Mouse (Mus musculus): ENCODE results near the gene Fscn1. TPM values are rescaled to one million over a fixed set of nuclear protein-coding genes. Genes with fewer than 3 reads are reported as not detected.

The Fscn1 gene
- total RNA-seq, 2 experiments from 2014 or later, result 26.5 to 37.6 TPM

Other genes with a start within 250 kb of the Fscn1 start
- gene Tnrc18, start 142.7 kb upstream of the Fscn1 start, total RNA-seq (2021), result 10 to 100 TPM; 55.4 to 62.3 TPM
- 1 to 10 TPM; 5.3 to 6.5 TPM for gene Fbxl18, start 64.9 kb upstream of the Fscn1 start, total RNA-seq (2021)
- gene Actb, start 53.6 kb upstream of the Fscn1 start, total RNA-seq (2021), result 100 to 1,000 TPM; 707 to 812 TPM
- gene Rnf216, start 152.7 kb downstream of the Fscn1 start, total RNA-seq (2021), result 10 to 100 TPM; 27.1 to 28.0 TPM
- not detected for gene Olfr718-ps1, start 187.2 kb downstream of the Fscn1 start, total RNA-seq (2021)
- 1 to 10 TPM; 4.4 to 5.3 TPM for gene Rbak, start 220.4 kb downstream of the Fscn1 start, total RNA-seq (2021)
- not detected for gene Spdye4b, start 220.7 kb downstream of the Fscn1 start, total RNA-seq (2021)